21 mouse cellular contexts compared by ENCODE assay signal in the genomic region with DNA sequence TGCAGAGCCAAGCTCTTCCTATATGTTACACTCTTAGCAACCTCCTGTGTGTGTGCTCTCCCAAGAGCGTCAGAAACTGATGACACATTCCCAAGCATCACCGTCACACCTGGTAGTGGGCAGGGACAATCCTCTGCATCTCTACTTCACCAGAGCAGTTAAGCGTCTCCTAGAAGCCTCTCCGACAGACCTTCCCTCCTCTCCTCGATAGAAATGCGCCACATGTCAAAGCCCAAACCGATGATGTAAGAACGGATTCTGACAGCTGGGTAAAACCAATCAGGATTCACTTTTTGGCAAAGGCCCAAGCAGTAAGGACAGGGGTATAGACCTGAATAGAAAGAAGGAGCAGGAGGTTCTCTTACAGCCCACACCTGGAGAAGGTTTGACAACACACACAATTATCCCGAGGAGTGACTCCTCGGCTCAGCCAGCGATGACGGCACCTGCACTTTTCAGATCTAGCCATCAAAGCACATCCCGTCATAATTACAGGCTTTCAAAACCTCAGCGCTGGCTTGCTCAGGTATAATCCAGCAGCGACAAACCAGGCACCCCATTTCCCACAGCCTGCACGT. TPM values are rescaled to one million over a fixed set of nuclear protein-coding genes. Genes with fewer than 3 reads are reported as not detected.
DNase-seq lines count a peak whose midpoint lies in the region; ATAC-seq and TF ChIP-seq lines count a peak whose summit lies in the region.
"Had no signal": no experiment of that assay in that cellular context is flagged by ENCODE, and none has a peak within 500 bp of the region (broad histone marks: within the 10 kb centered on the region; RNA-seq: fewer than 3 reads in every experiment).

No protein-coding gene starts in this region.

- TF ChIP-seq CTCF in left cerebral cortex, adult 2 months (IDR thresholded peaks at IDR 0.05): no peak
- TF ChIP-seq CTCF in cortical plate, adult 2 months (IDR thresholded peaks at IDR 0.05; ENCODE audit: extremely low read depth, insufficient read depth, low read length): no peak

- WGBS in forebrain, embryonic 14.5 days: 72% methylated on average over 16 of the region's 16 CpGs

- intact Hi-C loops in left cerebral cortex, adult 2 months (cut with DNase I): no loop called here
- intact Hi-C loops in left cerebral cortex, postnatal 4 days (cut with DNase I): no loop called here
- intact Hi-C loops in left cerebral cortex, postnatal 36 days (cut with DNase I): no loop called here

- 0 out of 2 replicates have a peak, but pooled peaks have one; percentile 25 for TF ChIP-seq POLR2A in cortical plate, adult 2 months (IDR thresholded peaks at IDR 0.05; ENCODE audit: extremely low read depth, insufficient read depth, low read length)

- H3K36me3 ChIP-seq in forebrain, embryonic 14.5 days (ENCODE audit: control insufficient read depth, insufficient read depth, low read length): no peaks in the 10 kb centered on the region
- H3K36me3 ChIP-seq: limb, embryonic 15.5 days; midbrain, embryonic 12.5 days; neural tube, embryonic 13.5 days had no signal

- peak overlapping the region; percentile 52 for H3K27ac ChIP-seq in left cerebral cortex, adult 2 months
- no peak overlapping the region for H3K27ac ChIP-seq in cortical plate, adult 2 months (ENCODE audit: insufficient read depth, low read length)
- H3K27ac ChIP-seq in forebrain, embryonic 14.5 days (ENCODE audit: low read depth, low read length): no peak overlapping the region
- H3K27ac ChIP-seq: gastrocnemius, adult 2 months; limb, embryonic 15.5 days; midbrain, embryonic 12.5 days; neural tube, embryonic 13.5 days had no signal

- no peak overlapping the region for H3K4me2 ChIP-seq in forebrain, embryonic 14.5 days (ENCODE audit: low read length)
- H3K4me2 ChIP-seq: limb, embryonic 15.5 days; midbrain, embryonic 12.5 days; neural tube, embryonic 13.5 days had no signal

- peak; percentile 38 to 48 for DNase-seq in left cerebral cortex, adult 2 months (ENCODE audit: extremely low spot score in 1 of 2, low spot score in 2 of 2)
- no peak for DNase-seq in left cerebral cortex, postnatal 4 days
- DNase-seq in forebrain, embryonic 14.5 days (ENCODE audit: low spot score): peak; percentile 58
- peak; percentile 38 to 43 for DNase-seq in left cerebral cortex, postnatal 36 days (ENCODE audit: low spot score in 2 of 2)
- no peak for DNase-seq in thymus, postnatal 0 days (ENCODE audit: low spot score)
- DNase-seq in kidney, adult 8-10 months: no peak
- DNase-seq: adrenal gland, postnatal 10 days; cerebellum, adult 9-10 months; gastrocnemius, adult 2 months; heart, postnatal 10 days; kidney, postnatal 25 days; liver, postnatal 0 days; lung, postnatal 36 days; thymus, postnatal 36 days had no signal

- H3K27me3 ChIP-seq in forebrain, embryonic 14.5 days (replicated peaks; ENCODE audit: control insufficient read depth, insufficient read depth, low read length): no peaks in the 10 kb centered on the region
- H3K27me3 ChIP-seq: limb, embryonic 15.5 days; midbrain, embryonic 12.5 days; neural tube, embryonic 13.5 days had no signal

- H3K9me3 ChIP-seq in forebrain, embryonic 14.5 days (replicated peaks; ENCODE audit: control insufficient read depth, low read length): no peaks in the 10 kb centered on the region
- H3K9me3 ChIP-seq: limb, embryonic 15.5 days; neural tube, embryonic 13.5 days had no signal

- peaks cover 15% of the 10 kb centered on the region for H3K4me1 ChIP-seq in cortical plate, adult 2 months (ENCODE audit: control insufficient read depth, insufficient read depth, low read length)
- H3K4me1 ChIP-seq in forebrain, embryonic 14.5 days (ENCODE audit: control insufficient read depth, insufficient read depth, low read length): peaks cover 3% of the 10 kb centered on the region; the same call in 1 of the 2 replicates

- H3K9ac ChIP-seq in forebrain, embryonic 14.5 days (ENCODE audit: low read length): no peak overlapping the region
- H3K9ac ChIP-seq: limb, embryonic 15.5 days; liver, postnatal 0 days; midbrain, embryonic 12.5 days; neural tube, embryonic 13.5 days had no signal

- H3K4me3 ChIP-seq in left cerebral cortex, adult 2 months: peak overlapping the region; percentile 27
- 0 out of 2 replicates have a peak overlapping the region, but pooled peaks have one; percentile 4 for H3K4me3 ChIP-seq in cortical plate, adult 2 months (ENCODE audit: insufficient read depth, low read length)
- no peak overlapping the region for H3K4me3 ChIP-seq in forebrain, embryonic 14.5 days (ENCODE audit: low read depth, low read length)
- H3K4me3 ChIP-seq: erythroblast, embryonic 14.5 days; gastrocnemius, adult 2 months; limb, embryonic 15.5 days; midbrain, embryonic 12.5 days; neural tube, embryonic 13.5 days had no signal

- ATAC-seq in forebrain, embryonic 14.5 days: peak; percentile 59
- ATAC-seq: CD4-positive, CD25-positive, alpha-beta regulatory T cell, adult 4 months; intestine, embryonic 16.5 days; liver, postnatal 0 days had no signal

RNA-seq across cellular contexts. Expression of a gene that starts 26.9 kb away (rescaled TPM):
- 10 to 100 TPM; 17.7 to 19.5 TPM for total RNA-seq in left cerebral cortex, adult 2 months (2021)
- 10 to 100 TPM; 19.1 to 20.7 TPM for total RNA-seq in left cerebral cortex, postnatal 4 days (2021)
- 10.9 and 11.8 TPM in 2 replicates for polyA plus RNA-seq in cortical plate, adult 2 months (2012; rRNA removed)
- 36.7 and 45.4 TPM in 2 replicates for polyA plus RNA-seq in forebrain, embryonic 14.5 days (2014; fragmentation: Nextera tagmentation; extraction: Ambion mirVana)
- total RNA-seq in left cerebral cortex, postnatal 36 days (2021): 10 to 100 TPM; 17.1 to 17.6 TPM
- 5.2 and 7.5 TPM in 2 replicates for polyA plus RNA-seq in thymus, postnatal 0 days (2015; fragmentation: Nextera tagmentation; extraction: Ambion mirVana)

Comparison
In these comparisons a context has a peak if more than half of its experiments do, and no peak if none do; other contexts are left out.
1. DNase-seq: peak in left cerebral cortex, adult 2 months (2 of 2), forebrain, embryonic 14.5 days (single experiment) and left cerebral cortex, postnatal 36 days (2 of 2); none in left cerebral cortex, postnatal 4 days (single experiment), thymus, postnatal 0 days (single experiment) and kidney, adult 8-10 months (0 of 2).